8 mouse cellular contexts compared by ENCODE assay signal in genomic region chr10:108163451-108163850, GRCm38 (mm10). TPM values are rescaled to one million over a fixed set of nuclear protein-coding genes. Genes with fewer than 3 reads are reported as not detected.
DNase-seq lines count a peak whose midpoint lies in the region; ATAC-seq and TF ChIP-seq lines count a peak whose summit lies in the region.

No protein-coding gene starts in this region.

- peak overlapping the region; percentile 97 for H3K27ac ChIP-seq in heart, embryonic 12.5 days (ENCODE audit: poor library complexity, severe bottlenecking)
- H3K27ac ChIP-seq in forebrain, embryonic 15.5 days (replicated peaks) = no peak overlapping the region
- peak overlapping the region; percentile 96 for H3K27ac ChIP-seq in liver, embryonic 16.5 days (ENCODE audit: low read length)

- peak overlapping the region; percentile 69 for H3K4me2 ChIP-seq in heart, embryonic 12.5 days
- H3K4me2 ChIP-seq in forebrain, embryonic 15.5 days (replicated peaks) = peak overlapping the region; percentile 60
- peak overlapping the region; percentile 77 for H3K4me2 ChIP-seq in liver, embryonic 16.5 days (ENCODE audit: low read depth, low read length)

- DNase-seq in heart, adult 9 months (ENCODE audit: low spot score in 2 of 2) = no peak
- no peak for DNase-seq in embryo, embryonic 10 days (ENCODE audit: low spot score)
- DNase-seq in ovary, postnatal 14 days (ENCODE audit: low spot score) = no peak
- no peak for DNase-seq in B cell, adult 2 months

- ATAC-seq in heart, embryonic 12.5 days (ENCODE audit: insufficient number of reproducible peaks, low FRiP score) = no peak
- no peak for ATAC-seq in forebrain, embryonic 15.5 days (replicated peaks)
- ATAC-seq in liver, embryonic 16.5 days (ENCODE audit: low read depth) = no peak

- H3K4me1 ChIP-seq in heart, embryonic 12.5 days (replicated peaks) = peaks cover 29% of the 10 kb centered on the region
- H3K4me1 ChIP-seq in E14TG2a.4 (replicated peaks; ENCODE audit: low read depth, low read length) = peaks cover 46% of the 10 kb centered on the region
- H3K4me1 ChIP-seq in forebrain, embryonic 15.5 days = peaks cover 36% of the 10 kb centered on the region
- peaks cover 18% of the 10 kb centered on the region for H3K4me1 ChIP-seq in liver, embryonic 16.5 days (ENCODE audit: control insufficient read depth, low read depth, low read length)

- WGBS in heart, embryonic 12.5 days = 16% methylated on average over 3 of the region's 3 CpGs
- 25% methylated on average over 3 of the region's 3 CpGs for WGBS in forebrain, embryonic 15.5 days
- 22% methylated on average over 3 of the region's 3 CpGs for WGBS in liver, embryonic 16.5 days (ENCODE audit: insufficient replicate concordance)

- no peaks in the 10 kb centered on the region for H3K27me3 ChIP-seq in heart, embryonic 12.5 days (replicated peaks)
- H3K27me3 ChIP-seq in E14TG2a.4 (ENCODE audit: insufficient read depth, low read length) = no peaks in the 10 kb centered on the region
- no peaks in the 10 kb centered on the region for H3K27me3 ChIP-seq in forebrain, embryonic 15.5 days
- no peaks in the 10 kb centered on the region for H3K27me3 ChIP-seq in liver, embryonic 16.5 days (ENCODE audit: control insufficient read depth, insufficient read depth, low read depth, low read length)

- no peaks in the 10 kb centered on the region for H3K9me3 ChIP-seq in heart, embryonic 12.5 days (replicated peaks)
- H3K9me3 ChIP-seq in E14TG2a.4 (ENCODE audit: low read length) = no peaks in the 10 kb centered on the region
- no peaks in the 10 kb centered on the region for H3K9me3 ChIP-seq in forebrain, embryonic 15.5 days
- H3K9me3 ChIP-seq in liver, embryonic 16.5 days (replicated peaks; ENCODE audit: control insufficient read depth, low read length) = no peaks in the 10 kb centered on the region

- H3K36me3 ChIP-seq in heart, embryonic 12.5 days = no peaks in the 10 kb centered on the region; the same call in 1 of the 2 replicates
- H3K36me3 ChIP-seq in E14TG2a.4 (ENCODE audit: insufficient read depth, low read length) = peaks cover 12% of the 10 kb centered on the region; the same call in 1 of the 2 replicates
- no peaks in the 10 kb centered on the region for H3K36me3 ChIP-seq in forebrain, embryonic 15.5 days
- no peaks in the 10 kb centered on the region for H3K36me3 ChIP-seq in liver, embryonic 16.5 days (ENCODE audit: control insufficient read depth, insufficient read depth)

- H3K4me3 ChIP-seq in heart, embryonic 12.5 days = peak overlapping the region; percentile 98
- peak overlapping the region; percentile 94 for H3K4me3 ChIP-seq in E14TG2a.4 (replicated peaks; ENCODE audit: low read length)
- peak overlapping the region; percentile 100 for H3K4me3 ChIP-seq in forebrain, embryonic 15.5 days
- peak overlapping the region; percentile 100 for H3K4me3 ChIP-seq in liver, embryonic 16.5 days (ENCODE audit: low read depth, low read length)

- TF ChIP-seq CTCF in E14TG2a.4 (conservative IDR thresholded peaks at IDR 0.05; ENCODE audit: low read length) = no peak

- H3K9ac ChIP-seq in heart, embryonic 12.5 days = peak overlapping the region; percentile 100
- H3K9ac ChIP-seq in forebrain, embryonic 15.5 days (replicated peaks) = peak overlapping the region; percentile 100
- H3K9ac ChIP-seq in liver, embryonic 16.5 days (ENCODE audit: low read depth, low read length) = peak overlapping the region; percentile 100

RNA-seq across cellular contexts. Expression of gene Ppp1r12a, which starts 1.5 kb away (rescaled TPM):
- 109 and 118 TPM in 2 replicates for polyA plus RNA-seq in heart, embryonic 12.5 days (2016; fragmentation: Nextera tagmentation; extraction: Ambion mirVana)
- polyA plus RNA-seq in forebrain, embryonic 15.5 days (2015; fragmentation: Nextera tagmentation; extraction: Ambion mirVana) = 80.1 and 82.4 TPM in 2 replicates
- 29.7 and 30.5 TPM in 2 replicates for polyA plus RNA-seq in liver, embryonic 16.5 days (2015; fragmentation: Nextera tagmentation; extraction: Ambion mirVana)
